Mouse (Mus musculus) CH12.LX (cell line): ENCODE measurements at regions not wholly inside any gene's neighbourhood (a gene's known extent, or its start where the extent isn't known, plus 50 kb on each side); places are given as distances from the start of the nearest gene placed in this dataset.

Experiments
- DNase-seq: peaks from one replicate; pipeline ENCODE4 v3.0.0-alpha.2; 2013; ENCODE audit errors: extremely low read depth
- H3K27ac ChIP-seq: 2 replicates; pipeline ENCODE4 v1.5.1; 2012; ENCODE audit warnings: low read depth, mild to moderate bottlenecking, control low read depth, moderate library complexity; ENCODE audit not compliant: insufficient read depth
- H3K27me3 ChIP-seq: replicated peaks from 2 replicates; pipeline ENCODE3; 2012; ENCODE audit warnings: inconsistent platforms
- H3K36me3 ChIP-seq, 2 experiments: replicated peaks in 1 of 2; 2 replicates each; pipeline versions ENCODE3 to v1.6.1; 2012; ENCODE audit warnings: inconsistent platforms in 1 of 2, low read length in 1 of 2, mild to moderate bottlenecking in 1 of 2, mixed read lengths in 1 of 2, moderate library complexity in 1 of 2; ENCODE audit not compliant: control insufficient read depth in 1 of 2, insufficient read depth in 1 of 2
- H3K4me1 ChIP-seq, 2 experiments: 2 replicates each; pipeline ENCODE4 v1.6.1; 2012; ENCODE audit warnings: inconsistent platforms in 1 of 2, moderate library complexity in 1 of 2; ENCODE audit not compliant: insufficient read depth in 2 of 2, control insufficient read depth in 1 of 2
- H3K4me2 ChIP-seq: 2 replicates; pipeline ENCODE4 v1.6.1; 2012; ENCODE audit warnings: low read depth, mild to moderate bottlenecking, control low read depth; ENCODE audit not compliant: poor library complexity, insufficient read depth, severe bottlenecking
- H3K4me3 ChIP-seq, 3 experiments: fragments of 150-350 bp in 1 of 3; sonication (generic) in 1 of 3; replicated peaks in 1 of 3; 2 replicates each; pipeline versions ENCODE3 to v1.5.1; 2011 to 2012; ENCODE audit warnings: low read depth in 2 of 3, low read length in 2 of 3, mild to moderate bottlenecking in 2 of 3, moderate library complexity in 2 of 3, control low read depth in 1 of 3, improper control_type of control experiment in 1 of 3, inconsistent platforms in 1 of 3, mixed read lengths in 1 of 3; ENCODE audit not compliant: poor library complexity in 1 of 3
- H3K79me2 ChIP-seq: replicated peaks from 2 replicates; pipeline ENCODE4 v1.6.1; 2012; ENCODE audit warnings: mild to moderate bottlenecking, moderate library complexity; ENCODE audit not compliant: control insufficient read depth, poor library complexity, insufficient read depth, severe bottlenecking; ENCODE audit errors: extremely low read depth
- H3K9ac ChIP-seq: 2 replicates; pipeline ENCODE4 v1.6.1; 2012; ENCODE audit warnings: low read depth, mild to moderate bottlenecking, control low read depth, moderate library complexity; ENCODE audit not compliant: insufficient read depth
- H3K9me3 ChIP-seq: replicated peaks from 2 replicates; pipeline ENCODE3; 2012; ENCODE audit warnings: low read length, inconsistent platforms, mixed read lengths
- BHLHE40 ChIP-seq: IDR thresholded peaks from 2 replicates; pipeline ENCODE4 v1.6.1; 2011; ENCODE audit warnings: mild to moderate bottlenecking, low read depth, low read length, improper control_type of control experiment
- CHD1 ChIP-seq: IDR thresholded peaks from 2 replicates; pipeline ENCODE4 v1.6.1; 2012; ENCODE audit warnings: low read depth, low read length, improper control_type of control experiment, inconsistent platforms
- CHD2 ChIP-seq: IDR thresholded peaks from 2 replicates; pipeline ENCODE4 v1.6.1; 2011; ENCODE audit warnings: low read length, improper control_type of control experiment
- CTCF ChIP-seq, 2 experiments: IDR thresholded peaks in 1 of 2; conservative IDR thresholded peaks in 1 of 2; 2 replicates each; pipeline ENCODE4 v1.5.1; 2011 to 2012; ENCODE audit warnings: low read depth in 2 of 2, low read length in 2 of 2, improper control_type of control experiment in 1 of 2, inconsistent platforms in 1 of 2, mild to moderate bottlenecking in 1 of 2, moderate library complexity in 1 of 2
- E2F4 ChIP-seq: IDR thresholded peaks from 2 replicates; pipeline ENCODE4 v1.6.1; 2011; ENCODE audit warnings: low read depth, low read length, improper control_type of control experiment; ENCODE audit not compliant: insufficient replicate concordance
- ELF1 ChIP-seq: IDR thresholded peaks from 2 replicates; pipeline ENCODE4 v1.6.1; 2014; ENCODE audit warnings: low read depth, mild to moderate bottlenecking, inconsistent platforms, low read length, improper control_type of control experiment
- EP300 ChIP-seq: IDR thresholded peaks from 2 replicates; pipeline ENCODE4 v1.6.1; 2011; ENCODE audit warnings: low read length, improper control_type of control experiment
- GABPA ChIP-seq: IDR thresholded peaks from 2 replicates; pipeline ENCODE4 v1.6.1; 2012; ENCODE audit warnings: low read depth, low read length, improper control_type of control experiment, inconsistent platforms; ENCODE audit not compliant: insufficient replicate concordance
- IRF4 ChIP-seq: IDR thresholded peaks from 2 replicates; pipeline ENCODE4 v1.6.1; 2014; ENCODE audit warnings: low read depth, mild to moderate bottlenecking, inconsistent platforms, low read length, improper control_type of control experiment
- JUN ChIP-seq: IDR thresholded peaks from 2 replicates; pipeline ENCODE4 v1.6.1; 2011; ENCODE audit warnings: low read depth, mild to moderate bottlenecking, low read length, improper control_type of control experiment, moderate library complexity; ENCODE audit not compliant: insufficient read depth
- JUND ChIP-seq: conservative IDR thresholded peaks from 2 replicates; pipeline ENCODE4 v1.6.1; 2011; ENCODE audit warnings: low read depth, low read length, improper control_type of control experiment
- MAFK ChIP-seq: IDR thresholded peaks from 2 replicates; pipeline ENCODE4 v1.6.1; 2011; ENCODE audit warnings: low read length, improper control_type of control experiment; ENCODE audit not compliant: insufficient replicate concordance
- MAZ ChIP-seq: IDR thresholded peaks from 2 replicates; pipeline ENCODE4 v1.6.1; 2012; ENCODE audit warnings: low read depth, mild to moderate bottlenecking, inconsistent platforms, low read length, improper control_type of control experiment, moderate library complexity
- MEF2A ChIP-seq: IDR thresholded peaks from 2 replicates; pipeline ENCODE4 v1.6.1; 2014; ENCODE audit warnings: low read depth, mild to moderate bottlenecking, inconsistent platforms, low read length, improper control_type of control experiment, borderline replicate concordance
- MXI1 ChIP-seq: IDR thresholded peaks from 2 replicates; pipeline ENCODE4 v1.6.1; 2011; ENCODE audit warnings: mild to moderate bottlenecking, low read depth, low read length, improper control_type of control experiment
- MYC ChIP-seq: IDR thresholded peaks from 2 replicates; pipeline ENCODE4 v1.6.1; 2011; ENCODE audit warnings: low read depth, mild to moderate bottlenecking, improper control_type of control experiment, low read length
- NELFE ChIP-seq: IDR thresholded peaks from 2 replicates; pipeline ENCODE4 v1.6.1; 2011; ENCODE audit warnings: low read depth, low read length, improper control_type of control experiment
- NRF1 ChIP-seq: IDR thresholded peaks from 2 replicates; pipeline ENCODE4 v1.6.1; 2014; ENCODE audit warnings: low read depth, mild to moderate bottlenecking, inconsistent platforms, low read length, improper control_type of control experiment, moderate library complexity
- POLR2A ChIP-seq: IDR thresholded peaks from 2 replicates; pipeline ENCODE4 v1.6.1; 2011; ENCODE audit warnings: low read depth, mild to moderate bottlenecking, improper control_type of control experiment, low read length
- POLR2AphosphoS2 ChIP-seq: IDR thresholded peaks from 2 replicates; pipeline ENCODE4 v1.6.1; 2011; ENCODE audit warnings: low read depth, low read length, improper control_type of control experiment
- SMC3 ChIP-seq: IDR thresholded peaks from 2 replicates; pipeline ENCODE4 v1.6.1; 2011; ENCODE audit warnings: low read depth, low read length, improper control_type of control experiment
- TBP ChIP-seq: conservative IDR thresholded peaks from 2 replicates; pipeline ENCODE4 v1.6.1; 2011; ENCODE audit warnings: low read depth, low read length, improper control_type of control experiment
- USF1 ChIP-seq: IDR thresholded peaks from 2 replicates; pipeline ENCODE4 v1.6.1; 2014; ENCODE audit warnings: low read depth, mild to moderate bottlenecking, inconsistent platforms, low read length, improper control_type of control experiment
- USF2 ChIP-seq: conservative IDR thresholded peaks from 2 replicates; pipeline ENCODE4 v1.6.1; 2011; ENCODE audit warnings: low read depth, low read length, improper control_type of control experiment
- ZC3H11A ChIP-seq: IDR thresholded peaks from 2 replicates; pipeline ENCODE4 v1.6.1; 2012; ENCODE audit warnings: low read depth, mild to moderate bottlenecking, inconsistent platforms, low read length, improper control_type of control experiment
- ZNF384 ChIP-seq: IDR thresholded peaks from 2 replicates; pipeline ENCODE4 v1.6.1; 2012; ENCODE audit warnings: low read depth, low read length, improper control_type of control experiment, inconsistent platforms
- dilution Hi-C: fragments of 300-500 bp; cut with MboI; formaldehyde crosslinking; loops from 2 replicates; pipeline ENCODE4 v1.14.3; 2020; ENCODE audit warnings: low sequenced_read_pairs; ENCODE audit not compliant: extremely low pct_unique_long_range_greater_than_20kb, extremely low pct_ligation_motif_present
- in situ Hi-C: fragments of 300-500 bp; cut with MboI; formaldehyde crosslinking; loops from 3 replicates; pipeline ENCODE4 v1.14.3; 2019; ENCODE audit warnings: low sequenced_read_pairs, low pct_ligation_motif_present, low pct_unique_long_range_greater_than_20kb, mixed read lengths

GRCm38 (mm10) chr14:99381262-99382017, 82.9 kb downstream of the Klf5 start:
- H3K4me3 ChIP-seq, result no peak overlapping the region
- H3K4me2 ChIP-seq, result no peak overlapping the region
- H3K27me3 ChIP-seq, result no peaks in the 10 kb centered on the region
- no peaks in the 10 kb centered on the region for H3K79me2 ChIP-seq
- dilution Hi-C loops (no loop called here), in situ Hi-C loops (no loop called here)
- H3K9ac ChIP-seq, result no peak overlapping the region
- no peaks in the 10 kb centered on the region for H3K9me3 ChIP-seq
- DNase-seq, result no peak
- no peak overlapping the region for H3K27ac ChIP-seq
- no peak for TF ChIP-seq POLR2A
- no peak for TF ChIP-seq GABPA
- no peak for TF ChIP-seq ZNF384
- no peak for TF ChIP-seq IRF4
- no peak for TF ChIP-seq E2F4
- no peak for TF ChIP-seq CHD2
- TF ChIP-seq MAZ, result no peak
- no peak for TF ChIP-seq USF2
- no peak for TF ChIP-seq POLR2AphosphoS2
- no peak for TF ChIP-seq SMC3
- TF ChIP-seq JUN, result no peak
- no peak for TF ChIP-seq CHD1
- TF ChIP-seq USF1, result no peak
- no peak for TF ChIP-seq EP300
- no peak for TF ChIP-seq MYC
- no peak for TF ChIP-seq ELF1
- no peak for TF ChIP-seq CTCF (conservative IDR thresholded peaks at IDR 0.05 in 1 of 2, IDR thresholded peaks at IDR 0.05 in 1 of 2; ENCODE audit: low read depth in 2 of 2, low read length in 2 of 2)
- H3K36me3 ChIP-seq, result no peaks in the 10 kb centered on the region
- no peaks in the 10 kb centered on the region; a peak in 1 of 4 replicates for H3K4me1 ChIP-seq

GRCm38 (mm10) chr14:99382051-99382450, 83.6 kb downstream of the Klf5 start:
- H3K27ac ChIP-seq, result no peak overlapping the region
- no peaks in the 10 kb centered on the region for H3K36me3 ChIP-seq
- TF ChIP-seq ZNF384 (no peak), JUND (no peak), MYC (no peak), MXI1 (no peak), MAFK (no peak), USF2 (no peak), SMC3 (no peak), ZC3H11A (no peak), TBP (no peak), BHLHE40 (no peak), POLR2AphosphoS2 (no peak), JUN (no peak), MEF2A (no peak), NRF1 (no peak), NELFE (no peak)
- TF ChIP-seq, all 38 proteins: peak for 0
- DNase-seq, result no peak
- dilution Hi-C loops, result no loop called here
- Histone ChIP-seq H3K4me3 (no peak overlapping the region), H3K27me3 (no peaks in the 10 kb centered on the region), H3K4me2 (no peak overlapping the region), H3K79me2 (no peaks in the 10 kb centered on the region), H3K9ac (no peak overlapping the region), H3K4me1 (no peaks in the 10 kb centered on the region), H3K9me3 (no peaks in the 10 kb centered on the region)
- in situ Hi-C loops, result no loop called here
